Mouse (Mus musculus) embryonic facial prominence, embryonic 12.5 days (tissue): Measurements from ENCODE around the gene Il20ra. TPM values are rescaled to one million over a fixed set of nuclear protein-coding genes. Genes with fewer than 3 reads are reported as not detected.
"Not testable (repeated sequence)": the region's sequence is repeated elsewhere in the genome, so short reads cannot be mapped to it uniquely, and the experiment has no call there.

Experiments used
- ATAC-seq: fragments of 200-750 bp; cut with Nextera tagmentation; 2 replicates; pipeline ENCODE4 v1.8.0; 2017; ENCODE audit not compliant: insufficient number of reproducible peaks, insufficient read depth, low FRiP score, low TSS enrichment
- H3K27ac ChIP-seq: fragments of 300-500 bp; sonication (generic); 2 replicates; pipeline ENCODE4 v1.5.1; 2016; ENCODE audit warnings: mild to moderate bottlenecking
- H3K27me3 ChIP-seq: fragments of 300-500 bp; sonication (generic); 2 replicates; pipeline ENCODE4 v1.6.1; 2016; ENCODE audit warnings: mild to moderate bottlenecking, moderate library complexity
- H3K36me3 ChIP-seq: fragments of 300-500 bp; sonication (generic); 2 replicates; pipeline ENCODE4 v1.6.1; 2016; ENCODE audit warnings: mild to moderate bottlenecking
- H3K4me1 ChIP-seq: fragments of 300-500 bp; sonication (generic); 2 replicates; pipeline ENCODE4 v1.6.1; 2016
- H3K4me2 ChIP-seq: fragments of 300-500 bp; sonication (generic); replicated peaks from 2 replicates; pipeline ENCODE4 v1.6.1; 2016; ENCODE audit warnings: mild to moderate bottlenecking, moderate library complexity
- H3K4me3 ChIP-seq: fragments of 300-500 bp; sonication (generic); 2 replicates; pipeline ENCODE4 v1.5.1; 2016; ENCODE audit warnings: mild to moderate bottlenecking
- H3K9ac ChIP-seq: fragments of 300-500 bp; sonication (generic); 2 replicates; pipeline ENCODE4 v1.6.1; 2016; ENCODE audit warnings: mild to moderate bottlenecking, moderate library complexity
- H3K9me3 ChIP-seq: fragments of 300-500 bp; sonication (generic); 2 replicates; pipeline ENCODE4 v1.6.1; 2016; ENCODE audit warnings: mild to moderate bottlenecking, moderate library complexity
- WGBS: fragments of 180-500 bp; shearing (Covaris S2); methylation state at CpG from one replicate; pipeline ENCODE4 v1.1.7; 2016; 5-methylcytosine and 5-hydroxymethylcytosine counted together
- polyA plus RNA-seq: library from polyadenylated mRNA; unstranded; fragments of >200 nt; fragmentation: Nextera tagmentation; extraction: Ambion mirVana; gene quantifications from 2 replicates; pipeline ENCODE4 v1.2.1, GENCODE M21; 2016

Il20ra gene
- polyA plus RNA-seq, 1 experiment from 2014 or later = 0.18 TPM

DNA sequence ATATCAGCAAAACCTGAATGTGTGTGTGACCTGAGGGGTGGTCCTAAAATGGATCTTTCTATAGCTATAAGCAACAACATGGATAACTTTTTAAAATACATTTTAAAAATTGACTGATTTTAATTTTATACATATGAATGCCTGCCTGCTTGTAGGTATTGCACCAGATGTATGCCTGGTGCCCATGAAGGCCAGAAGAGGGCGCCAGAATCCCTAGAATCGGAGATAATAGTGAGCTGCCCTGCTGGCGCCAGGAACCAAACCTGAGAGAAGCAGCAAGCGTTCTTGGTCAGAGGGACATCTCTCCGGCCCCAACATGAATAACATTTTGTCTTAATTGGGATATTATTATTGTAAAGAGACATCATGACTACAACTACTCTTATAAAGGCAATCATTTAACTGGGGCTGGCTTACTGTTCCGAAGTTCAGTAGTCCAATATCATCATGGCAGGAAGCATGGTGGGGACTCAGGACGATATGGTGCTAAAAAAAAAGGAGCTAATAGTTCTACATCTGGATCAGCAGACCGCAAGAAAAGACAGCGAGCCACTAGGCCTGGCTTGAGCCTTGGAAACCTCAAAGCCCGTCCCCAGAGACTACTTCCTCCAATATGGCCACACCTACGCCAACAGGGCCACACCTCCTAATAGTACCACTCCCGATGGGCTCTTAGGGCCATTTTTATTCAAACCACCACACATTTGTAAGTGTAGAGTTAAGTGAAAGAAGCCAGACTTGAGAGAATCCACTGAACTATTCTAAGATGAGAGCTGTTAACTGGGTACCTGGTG lies 3.9 kb upstream of the Il20ra start:
- ATAC-seq = no peak
- H3K4me1 ChIP-seq = peaks cover 5% of the 10 kb centered on the region; the same call in 1 of the 2 replicates
- H3K4me3 ChIP-seq = no peak overlapping the region
- H3K4me2 ChIP-seq = no peak overlapping the region
- no peak overlapping the region for H3K9ac ChIP-seq
- H3K9me3 ChIP-seq = no peaks in the 10 kb centered on the region
- no peak overlapping the region for H3K27ac ChIP-seq
- peaks cover 17% of the 10 kb centered on the region for H3K27me3 ChIP-seq
- 51% methylated on average over 12 of the region's 12 CpGs for WGBS
- no peaks in the 10 kb centered on the region for H3K36me3 ChIP-seq

DNA sequence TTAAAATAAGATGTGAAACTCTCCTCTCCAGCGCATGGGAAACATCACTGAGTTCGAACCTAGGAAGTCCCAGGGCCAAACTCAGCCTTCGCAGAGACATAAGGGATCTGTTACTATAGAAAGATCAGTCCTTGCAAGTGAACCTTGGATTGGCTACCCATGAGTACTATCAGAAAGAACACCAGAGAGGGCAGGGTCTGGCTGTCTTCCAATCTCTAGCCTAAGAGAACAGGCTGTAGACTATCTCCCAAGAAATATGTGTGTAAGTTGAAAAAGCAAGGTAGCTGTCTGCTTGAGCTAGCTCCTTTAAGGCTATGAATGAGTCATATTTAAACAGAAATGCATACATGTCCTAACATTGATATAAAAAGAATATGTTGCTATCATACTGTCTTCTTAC lies 1.4 kb upstream of the Il20ra start:
- no peak overlapping the region for H3K4me3 ChIP-seq
- H3K4me1 ChIP-seq = peaks cover 5% of the 10 kb centered on the region; the same call in 1 of the 2 replicates
- no peaks in the 10 kb centered on the region for H3K36me3 ChIP-seq
- no peaks in the 10 kb centered on the region for H3K9me3 ChIP-seq
- H3K9ac ChIP-seq = no peak overlapping the region
- 80% methylated on average over 3 of the region's 3 CpGs for WGBS
- no peak overlapping the region for H3K4me2 ChIP-seq
- H3K27ac ChIP-seq = no peak overlapping the region
- H3K27me3 ChIP-seq = peaks cover 22% of the 10 kb centered on the region
- no peak for ATAC-seq

DNA sequence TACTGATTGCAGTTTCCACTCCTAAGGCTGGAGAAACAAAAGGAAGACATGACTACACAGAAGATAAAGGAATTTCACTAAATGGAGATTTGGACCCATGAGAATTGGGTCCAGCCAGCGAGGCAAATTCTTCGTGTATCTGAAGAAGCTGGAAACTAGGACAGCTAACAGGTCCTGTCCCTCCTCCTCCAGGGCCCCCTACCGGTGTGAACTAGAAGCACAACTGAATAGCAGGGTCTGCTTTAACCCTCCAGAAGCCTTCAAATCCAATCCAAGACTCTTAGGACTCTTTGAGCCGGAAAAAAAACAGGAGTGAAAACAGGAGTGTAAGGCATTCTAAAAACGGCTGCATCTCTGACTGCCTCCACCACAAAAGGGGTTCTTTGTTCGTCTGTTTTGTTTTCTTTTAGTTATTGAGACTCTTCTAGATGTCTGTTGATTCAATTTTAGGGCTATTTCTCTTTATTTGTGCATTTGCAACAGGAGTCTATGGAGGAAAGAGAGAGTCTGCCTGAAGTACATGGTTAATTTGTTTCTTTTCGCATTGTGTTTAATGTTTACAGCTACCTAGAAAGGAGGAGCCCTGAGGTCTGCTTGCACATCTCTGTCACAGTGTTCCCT lies 709 bp upstream of the Il20ra start:
- Histone ChIP-seq H3K4me3 (no peak overlapping the region), H3K4me1 (peaks cover 10% of the 10 kb centered on the region; the same call in 1 of the 2 replicates), H3K36me3 (no peaks in the 10 kb centered on the region), H3K9ac (no peak overlapping the region), H3K4me2 (peak overlapping the region; percentile 94; the same call in 1 of the 2 replicates), H3K27ac (no peak overlapping the region), H3K27me3 (peaks cover 22% of the 10 kb centered on the region), H3K9me3 (no peaks in the 10 kb centered on the region)
- ATAC-seq = no peak
- WGBS = 37% methylated on average over 7 of the region's 7 CpGs

DNA sequence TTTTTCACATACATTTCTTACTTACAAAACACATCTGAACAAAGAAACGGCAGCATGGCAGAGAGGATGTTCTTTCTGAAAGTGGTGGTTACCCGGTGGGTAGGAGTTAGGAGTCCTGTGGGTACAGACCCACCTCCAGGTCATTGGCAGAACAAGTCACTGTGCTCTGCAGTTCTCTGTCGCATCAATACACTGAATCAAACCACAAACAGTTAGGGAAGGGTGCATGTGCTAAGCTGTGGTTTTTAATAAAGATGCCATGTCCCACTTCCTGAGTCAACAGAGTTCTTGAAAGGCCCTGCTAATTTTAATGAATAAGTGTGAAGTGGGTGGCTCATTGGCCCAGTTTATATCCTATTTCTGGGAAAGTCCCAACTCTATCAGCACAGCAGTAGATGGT lies 6.3 kb downstream of the Il20ra start:
- no peak for ATAC-seq
- H3K4me1 ChIP-seq = peaks cover 5% of the 10 kb centered on the region; the same call in 1 of the 2 replicates
- H3K27ac ChIP-seq = no peak overlapping the region
- peaks cover 4% of the 10 kb centered on the region; the same call in 1 of the 2 replicates for H3K27me3 ChIP-seq
- no peak overlapping the region for H3K9ac ChIP-seq
- no peaks in the 10 kb centered on the region for H3K36me3 ChIP-seq
- 89% methylated on average over 3 of the region's 3 CpGs for WGBS
- no peak overlapping the region for H3K4me2 ChIP-seq
- H3K4me3 ChIP-seq = no peak overlapping the region
- no peaks in the 10 kb centered on the region for H3K9me3 ChIP-seq

DNA sequence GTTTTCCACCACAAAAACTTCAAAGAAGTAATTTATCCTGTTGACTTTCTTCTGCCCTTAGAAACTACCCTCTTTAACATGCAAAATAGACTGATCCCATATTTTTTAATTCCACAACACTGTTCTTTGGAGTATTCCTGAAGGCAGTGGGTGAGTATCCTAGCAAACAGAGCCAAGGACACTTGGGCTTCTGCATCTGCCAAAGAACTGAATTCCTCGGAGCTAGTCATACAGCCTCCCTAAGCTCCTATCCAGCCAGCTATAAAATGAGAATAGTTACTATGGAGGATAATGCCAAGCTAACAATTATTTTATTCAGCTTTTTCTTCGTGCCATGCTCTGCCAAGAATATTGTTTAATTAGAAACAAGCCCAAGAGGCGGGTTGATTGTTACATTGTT lies 9.9 kb downstream of the Il20ra start:
- WGBS = 74% methylated on average over 3 of the region's 3 CpGs
- Histone ChIP-seq H3K4me1 (no peaks in the 10 kb centered on the region), H3K9me3 (no peaks in the 10 kb centered on the region), H3K4me2 (no peak overlapping the region), H3K4me3 (no peak overlapping the region), H3K36me3 (no peaks in the 10 kb centered on the region), H3K9ac (no peak overlapping the region), H3K27ac (no peak overlapping the region), H3K27me3 (no peaks in the 10 kb centered on the region)
- no peak for ATAC-seq

DNA sequence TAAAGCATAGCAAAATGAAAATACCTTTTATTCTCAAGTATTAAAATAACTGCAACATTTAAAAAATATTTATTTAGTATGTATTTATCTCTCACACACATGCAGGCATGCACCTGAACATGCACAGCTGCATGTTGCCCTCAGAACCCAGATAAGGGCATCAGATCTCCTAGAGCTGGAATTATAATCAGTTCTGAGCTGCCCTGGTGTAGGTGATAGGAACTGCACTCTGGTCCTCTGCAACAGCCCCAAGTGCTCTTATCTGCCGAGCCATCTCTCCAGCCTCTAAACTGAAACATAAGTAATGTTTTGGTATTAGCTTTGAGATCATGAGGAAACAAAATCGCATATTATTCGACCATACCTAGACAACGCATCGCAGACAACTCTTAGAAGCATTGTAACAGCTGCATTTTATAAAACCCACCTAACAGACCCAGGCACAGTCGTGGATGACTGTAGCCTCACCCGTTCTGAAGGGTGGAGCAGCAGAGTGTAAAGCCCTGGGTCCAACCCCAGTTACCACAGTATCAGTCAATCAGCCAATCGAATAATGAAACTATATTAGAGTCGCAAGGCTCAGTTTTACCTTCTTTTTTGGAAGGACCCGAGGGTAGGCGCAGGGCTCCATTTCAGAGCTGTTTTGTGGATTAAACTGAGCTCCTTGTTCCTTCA lies 11.9 kb downstream of the Il20ra start:
- Histone ChIP-seq H3K36me3 (no peaks in the 10 kb centered on the region), H3K27ac (no peak overlapping the region), H3K4me1 (no peaks in the 10 kb centered on the region), H3K9ac (no peak overlapping the region), H3K27me3 (no peaks in the 10 kb centered on the region), H3K9me3 (no peaks in the 10 kb centered on the region), H3K4me3 (no peak overlapping the region), H3K4me2 (no peak overlapping the region)
- WGBS = 83% methylated on average over 11 of the region's 11 CpGs
- ATAC-seq = no peak

DNA sequence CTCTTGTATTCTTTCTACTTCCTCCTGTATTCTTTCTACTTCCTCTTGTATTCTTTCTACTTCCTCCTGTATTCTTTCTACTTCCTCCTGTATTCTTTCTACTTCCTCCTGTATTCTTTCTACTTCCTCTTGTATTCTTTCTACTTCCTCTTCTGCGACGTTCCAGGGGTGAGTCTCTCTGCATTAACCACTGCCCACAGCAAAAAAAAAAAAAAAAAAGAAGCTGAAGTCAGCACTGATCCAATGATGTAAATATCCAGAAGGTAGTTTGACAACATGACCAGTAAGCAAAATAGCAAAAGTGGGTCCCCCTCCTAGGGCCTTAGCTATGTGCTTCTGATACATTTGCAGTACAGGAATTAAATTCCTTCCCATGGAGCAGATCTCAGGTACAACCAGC lies 26.1 kb downstream of the Il20ra start:
- not testable (repeated sequence) for H3K4me1 ChIP-seq, H3K27ac ChIP-seq, H3K27me3 ChIP-seq, H3K4me3 ChIP-seq, ATAC-seq, H3K4me2 ChIP-seq, H3K9ac ChIP-seq, H3K36me3 ChIP-seq, H3K9me3 ChIP-seq
- WGBS = 90% methylated on average over 2 of the region's 2 CpGs

DNA sequence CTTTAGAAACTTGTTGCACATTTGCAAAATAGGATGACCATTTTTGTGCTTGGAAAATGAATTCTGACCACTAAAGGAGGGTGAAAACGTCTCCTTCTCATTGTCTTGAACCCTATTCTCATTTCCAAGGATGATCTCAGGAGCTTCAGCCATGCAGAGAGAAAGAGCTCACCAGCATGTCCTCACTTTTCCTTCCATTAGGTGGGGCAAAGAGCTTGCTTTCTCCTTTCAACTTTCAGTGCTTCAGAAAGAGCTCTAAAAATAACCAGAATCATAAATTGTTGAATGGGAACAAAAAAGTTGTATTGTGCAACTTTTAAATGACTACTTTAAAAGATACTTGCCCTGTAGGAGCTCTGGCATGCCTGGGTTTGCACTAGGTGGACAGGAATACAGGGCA lies 33.3 kb downstream of the Il20ra start:
- no peak for ATAC-seq
- H3K4me1 ChIP-seq = no peaks in the 10 kb centered on the region
- H3K9ac ChIP-seq = no peak overlapping the region
- WGBS = 40% methylated on average over 1 of the region's 1 CpGs
- H3K36me3 ChIP-seq = no peaks in the 10 kb centered on the region
- H3K4me2 ChIP-seq = no peak overlapping the region
- H3K9me3 ChIP-seq = no peaks in the 10 kb centered on the region
- H3K4me3 ChIP-seq = no peak overlapping the region
- no peak overlapping the region for H3K27ac ChIP-seq
- H3K27me3 ChIP-seq = no peaks in the 10 kb centered on the region

DNA sequence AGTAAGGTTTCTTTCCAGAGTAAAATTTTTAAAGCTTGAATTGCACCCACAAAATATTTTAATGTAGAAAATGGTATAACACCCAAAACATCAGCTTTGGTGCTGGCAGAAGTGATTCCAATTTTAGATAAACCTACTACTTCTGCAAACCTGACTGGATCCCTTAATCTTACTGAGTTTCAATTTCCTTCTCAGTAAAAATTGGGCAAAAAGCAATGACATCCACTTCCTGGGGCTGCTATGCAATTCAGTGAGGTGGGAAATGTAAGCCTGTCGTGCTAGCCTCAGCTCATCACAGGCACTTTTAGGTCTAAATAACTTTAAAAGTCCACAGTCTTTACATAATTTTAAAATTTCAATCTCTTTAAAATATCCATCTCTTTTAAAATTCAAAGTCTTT lies 33.8 kb downstream of the Il20ra start:
- no peaks in the 10 kb centered on the region for H3K9me3 ChIP-seq
- no peak overlapping the region for H3K4me2 ChIP-seq
- H3K9ac ChIP-seq = no peak overlapping the region
- 76% methylated on average over 1 of the region's 1 CpGs for WGBS
- no peaks in the 10 kb centered on the region for H3K36me3 ChIP-seq
- H3K4me1 ChIP-seq = no peaks in the 10 kb centered on the region
- no peaks in the 10 kb centered on the region for H3K27me3 ChIP-seq
- no peak for ATAC-seq
- no peak overlapping the region for H3K27ac ChIP-seq
- H3K4me3 ChIP-seq = no peak overlapping the region

DNA sequence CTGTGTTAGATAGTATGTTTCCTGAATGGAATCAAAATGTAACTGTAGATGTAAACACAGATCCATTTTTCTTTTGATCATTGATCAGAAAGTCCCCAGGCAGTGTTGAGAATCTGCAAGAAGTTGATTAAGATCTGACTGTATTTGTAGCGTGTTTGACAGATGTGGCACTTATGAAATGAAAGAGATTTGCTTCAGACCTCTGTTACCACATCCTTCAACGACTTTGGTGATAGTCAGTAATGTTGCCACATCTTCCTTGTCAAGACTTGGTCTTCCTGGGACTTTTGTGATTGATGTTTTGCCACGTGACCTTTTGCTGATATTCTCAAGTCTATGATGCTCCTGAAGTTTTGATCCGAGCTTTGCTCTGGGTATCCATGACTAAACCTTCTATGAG lies 35.3 kb downstream of the Il20ra start:
- 78% methylated on average over 4 of the region's 4 CpGs for WGBS

DNA sequence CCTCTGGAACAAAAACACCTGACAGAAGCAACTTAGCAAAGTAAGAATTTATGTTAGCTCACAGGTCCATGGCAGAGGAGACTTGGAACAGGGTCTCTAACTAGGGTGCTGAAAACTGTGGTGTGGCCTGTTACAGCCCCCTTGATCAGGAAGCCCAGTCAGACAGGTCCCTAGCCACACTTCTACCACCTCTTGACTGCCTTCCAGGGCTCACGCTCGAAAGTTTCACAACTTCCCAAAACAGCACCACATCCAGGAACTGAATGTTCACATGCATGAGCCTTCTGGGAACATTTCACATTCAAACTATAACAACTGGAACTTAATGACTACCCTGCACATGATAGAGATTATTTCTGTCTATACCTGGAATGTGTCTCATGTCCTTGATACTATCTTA lies 53.1 kb downstream of the Il20ra start:
- ATAC-seq = no peak
- Histone ChIP-seq H3K9ac (no peak overlapping the region), H3K4me1 (no peaks in the 10 kb centered on the region), H3K9me3 (no peaks in the 10 kb centered on the region), H3K27ac (no peak overlapping the region), H3K27me3 (no peaks in the 10 kb centered on the region), H3K4me2 (no peak overlapping the region), H3K36me3 (no peaks in the 10 kb centered on the region), H3K4me3 (no peak overlapping the region)
- 88% methylated on average over 2 of the region's 2 CpGs for WGBS

More for the DNA sequence above, 35.3 kb downstream of the Il20ra start:
- Histone ChIP-seq H3K36me3 (no peaks in the 10 kb centered on the region), H3K4me1 (no peaks in the 10 kb centered on the region), H3K27ac (no peak overlapping the region), H3K4me3 (no peak overlapping the region), H3K4me2 (no peak overlapping the region), H3K9me3 (no peaks in the 10 kb centered on the region), H3K9ac (no peak overlapping the region), H3K27me3 (no peaks in the 10 kb centered on the region)
- ATAC-seq = no peak

DNA sequence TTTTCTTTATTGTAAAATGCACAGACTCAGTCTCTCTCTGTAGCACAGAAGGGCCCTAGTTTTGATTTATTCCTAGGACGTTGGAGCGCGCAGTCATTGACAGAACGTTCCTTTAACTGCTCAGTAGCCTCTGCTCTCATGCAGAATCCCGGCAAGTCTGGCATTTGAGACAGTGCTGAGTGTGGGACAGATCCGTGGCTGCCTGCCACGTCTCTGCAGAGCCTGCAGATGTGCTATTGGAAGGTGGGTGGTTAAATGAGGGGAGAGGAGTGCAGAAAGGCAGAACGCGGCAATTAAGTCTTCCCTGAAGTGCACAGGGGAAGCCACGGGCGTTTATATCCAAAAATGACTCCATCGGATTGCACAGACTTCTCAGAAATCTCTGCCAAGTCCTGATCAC lies 66.7 kb downstream of the Il20ra start:
- Histone ChIP-seq H3K4me2 (no peak overlapping the region), H3K36me3 (no peaks in the 10 kb centered on the region), H3K4me1 (no peaks in the 10 kb centered on the region), H3K9ac (no peak overlapping the region), H3K4me3 (no peak overlapping the region), H3K9me3 (no peaks in the 10 kb centered on the region), H3K27me3 (no peaks in the 10 kb centered on the region), H3K27ac (no peak overlapping the region)
- WGBS = 84% methylated on average over 12 of the region's 12 CpGs
- no peak for ATAC-seq
